Mouse (Mus musculus) kidney, embryonic 16.5 days (tissue): Measurements from ENCODE around the gene Kctd8. TPM values are rescaled to one million over a fixed set of nuclear protein-coding genes. Genes with fewer than 3 reads are reported as not detected.

Source experiments
- ATAC-seq: fragments of 200-750 bp; cut with Nextera tagmentation; 2 replicates; pipeline ENCODE4 v1.8.0; 2017; ENCODE audit warnings: moderate TSS enrichment; ENCODE audit not compliant: low FRiP score, low TSS enrichment
- H3K27ac ChIP-seq: fragments of 300-500 bp; sonication (generic); 2 replicates; pipeline ENCODE4 v1.5.1; 2014; ENCODE audit warnings: low read length
- H3K27me3 ChIP-seq: fragments of 300-500 bp; sonication (generic); 2 replicates; pipeline ENCODE4 v1.6.1; 2014; ENCODE audit warnings: low read length, control low read depth, mixed read lengths; ENCODE audit not compliant: insufficient read depth
- H3K36me3 ChIP-seq: fragments of 300-500 bp; sonication (generic); 2 replicates; pipeline ENCODE4 v1.6.1; 2014; ENCODE audit warnings: low read length, control low read depth, mixed read lengths; ENCODE audit not compliant: insufficient read depth
- H3K4me1 ChIP-seq: fragments of 300-500 bp; sonication (generic); 2 replicates; pipeline ENCODE4 v1.6.1; 2014; ENCODE audit warnings: low read length, control low read depth, mixed read lengths; ENCODE audit not compliant: insufficient read depth
- H3K4me2 ChIP-seq: fragments of 300-500 bp; sonication (generic); replicated peaks from 2 replicates; pipeline ENCODE4 v1.6.1; 2014; ENCODE audit warnings: low read depth, low read length
- H3K4me3 ChIP-seq: fragments of 300-500 bp; sonication (generic); 2 replicates; pipeline ENCODE4 v1.5.1; 2014; ENCODE audit warnings: mild to moderate bottlenecking, low read length
- H3K9ac ChIP-seq: fragments of 300-500 bp; sonication (generic); replicated peaks from 2 replicates; pipeline ENCODE4 v1.6.1; 2014; ENCODE audit warnings: low read length
- H3K9me3 ChIP-seq: fragments of 300-500 bp; sonication (generic); 2 replicates; pipeline ENCODE4 v1.6.1; 2016; ENCODE audit warnings: low read length, control low read depth
- WGBS: fragments of 180-500 bp; shearing (Covaris S2); extraction: QIAGEN DNeasy Blood & Tissue Kit; methylation state at CpG from one replicate; pipeline ENCODE4 v1.1.7; 2014; 5-methylcytosine and 5-hydroxymethylcytosine counted together
- microRNA-seq: library from miRNA; unstranded; fragments of <30 nt; microRNA quantifications from one replicate; pipeline ENCODE4, GENCODE M21; 2016
- polyA plus RNA-seq: library from polyadenylated mRNA; unstranded; fragments of >200 nt; fragmentation: Nextera tagmentation; extraction: Ambion mirVana; gene quantifications from 2 replicates; pipeline ENCODE4 v1.2.1, GENCODE M21; 2015

Kctd8 gene
- polyA plus RNA-seq, 1 experiment from 2014 or later: 0.52 TPM

DNA sequence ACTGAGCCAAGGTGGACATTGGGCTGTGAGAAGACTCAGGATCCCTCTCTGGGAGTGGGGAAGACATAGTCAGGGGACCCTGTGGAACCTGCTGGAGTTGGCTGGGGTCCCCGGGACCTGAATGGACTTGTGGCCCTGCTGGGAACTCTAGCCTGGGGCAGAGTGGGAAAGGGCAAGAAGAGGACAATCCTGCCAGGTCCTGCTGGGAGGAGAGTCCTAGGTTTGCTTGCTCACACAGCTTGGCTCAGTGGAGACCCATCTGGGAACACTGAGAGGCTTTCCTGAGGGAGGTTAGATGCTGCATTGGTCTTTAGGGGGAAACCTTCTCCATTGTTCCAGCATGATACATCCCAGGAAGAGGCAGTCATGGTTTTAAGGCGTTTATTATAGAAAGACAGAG, 133.8 kb downstream of the Kctd8 start:
- H3K36me3 ChIP-seq: no peaks in the 10 kb centered on the region
- H3K4me1 ChIP-seq: no peaks in the 10 kb centered on the region
- no peaks in the 10 kb centered on the region for H3K9me3 ChIP-seq
- no peaks in the 10 kb centered on the region for H3K27me3 ChIP-seq
- 76% methylated on average over 2 of the region's 2 CpGs for WGBS
- ATAC-seq: no peak
- H3K27ac ChIP-seq: no peak overlapping the region
- no peak overlapping the region for H3K4me2 ChIP-seq
- H3K9ac ChIP-seq: no peak overlapping the region
- no peak overlapping the region for H3K4me3 ChIP-seq

DNA sequence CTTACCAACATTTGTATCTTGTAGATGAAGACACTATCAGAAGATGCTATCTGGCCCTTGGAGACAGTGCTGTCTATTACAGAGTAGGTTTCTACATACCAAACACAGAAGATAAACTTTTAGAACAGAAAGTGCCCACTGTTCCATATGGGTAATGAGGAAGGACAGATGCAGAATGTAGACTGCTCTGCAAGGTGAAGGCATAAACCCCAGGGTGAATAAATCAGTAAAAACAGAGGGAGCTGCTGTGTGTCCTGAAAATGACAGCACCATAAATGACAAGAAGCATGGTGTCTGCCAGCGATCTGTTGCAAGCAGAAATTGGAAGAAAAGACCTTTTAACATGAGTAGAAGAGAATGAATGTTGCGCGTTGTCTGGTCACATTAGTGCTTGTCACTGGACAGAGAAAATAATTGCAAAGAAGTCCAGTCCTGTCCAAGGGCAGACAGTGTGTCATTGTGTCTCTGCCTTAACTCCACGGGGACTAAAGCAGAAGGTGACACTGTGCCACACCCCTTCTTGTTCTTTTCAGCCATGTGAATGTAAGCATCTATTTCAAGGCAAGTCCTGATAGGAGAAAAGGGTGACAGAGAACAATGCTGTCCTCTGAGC, 181.5 kb downstream of the Kctd8 start:
- WGBS: 77% methylated on average over 4 of the region's 4 CpGs
- no peak for ATAC-seq

DNA sequence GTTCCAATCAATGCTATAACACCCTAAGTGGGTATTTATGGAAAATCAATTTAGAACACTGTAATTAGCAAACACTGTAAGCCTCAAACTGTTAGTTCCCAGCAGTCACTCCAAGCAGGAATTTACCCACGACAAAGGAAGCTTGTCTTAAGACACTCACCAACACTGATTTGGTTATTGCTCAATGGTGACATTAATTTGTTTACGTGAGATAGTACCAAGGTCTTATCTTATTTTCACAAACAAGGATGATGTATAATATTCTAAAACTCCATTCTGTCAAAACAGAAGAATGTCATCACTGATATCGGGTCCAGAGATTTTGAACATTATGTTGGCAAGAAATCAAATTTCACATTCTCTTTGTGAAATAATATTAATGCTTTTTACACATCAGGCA, 185.0 kb downstream of the Kctd8 start:
- Histone ChIP-seq H3K4me2 (no peak overlapping the region), H3K36me3 (no peaks in the 10 kb centered on the region), H3K4me1 (no peaks in the 10 kb centered on the region), H3K9me3 (no peaks in the 10 kb centered on the region), H3K9ac (no peak overlapping the region), H3K4me3 (no peak overlapping the region), H3K27ac (no peak overlapping the region), H3K27me3 (no peaks in the 10 kb centered on the region)
- no peak for ATAC-seq
- WGBS: 82% methylated on average over 3 of the region's 3 CpGs

More for the DNA sequence above, 181.5 kb downstream of the Kctd8 start:
- no peak overlapping the region for H3K27ac ChIP-seq
- no peak overlapping the region for H3K9ac ChIP-seq
- no peak overlapping the region for H3K4me2 ChIP-seq
- H3K27me3 ChIP-seq: no peaks in the 10 kb centered on the region
- H3K4me1 ChIP-seq: no peaks in the 10 kb centered on the region
- no peaks in the 10 kb centered on the region for H3K9me3 ChIP-seq
- no peaks in the 10 kb centered on the region for H3K36me3 ChIP-seq
- H3K4me3 ChIP-seq: no peak overlapping the region

DNA sequence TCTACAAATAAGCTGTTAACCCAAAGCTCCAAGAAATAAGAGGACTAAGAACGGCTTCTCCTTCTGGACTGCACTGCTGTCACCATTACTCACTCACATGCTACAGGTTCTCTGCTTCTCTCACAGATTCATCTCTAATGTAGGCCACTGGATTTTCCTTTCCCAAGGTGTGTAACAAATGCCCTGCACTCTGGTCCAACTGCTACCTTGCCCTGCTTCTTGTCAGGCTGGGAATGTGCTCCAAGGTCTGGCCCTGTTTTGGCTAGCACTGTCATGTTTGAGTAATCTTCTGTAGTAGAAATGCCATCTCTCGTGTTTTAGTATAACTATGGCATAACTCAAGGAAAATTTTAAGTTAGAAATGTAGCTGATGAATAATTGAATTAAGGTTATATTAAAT, 195.7 kb downstream of the Kctd8 start:
- Histone ChIP-seq H3K4me1 (no peaks in the 10 kb centered on the region), H3K27ac (no peak overlapping the region), H3K4me3 (no peak overlapping the region), H3K4me2 (no peak overlapping the region), H3K36me3 (no peaks in the 10 kb centered on the region), H3K9ac (no peak overlapping the region), H3K27me3 (no peaks in the 10 kb centered on the region), H3K9me3 (no peaks in the 10 kb centered on the region)
- no peak for ATAC-seq
- 76% methylated on average over 2 of the region's 2 CpGs for WGBS

DNA sequence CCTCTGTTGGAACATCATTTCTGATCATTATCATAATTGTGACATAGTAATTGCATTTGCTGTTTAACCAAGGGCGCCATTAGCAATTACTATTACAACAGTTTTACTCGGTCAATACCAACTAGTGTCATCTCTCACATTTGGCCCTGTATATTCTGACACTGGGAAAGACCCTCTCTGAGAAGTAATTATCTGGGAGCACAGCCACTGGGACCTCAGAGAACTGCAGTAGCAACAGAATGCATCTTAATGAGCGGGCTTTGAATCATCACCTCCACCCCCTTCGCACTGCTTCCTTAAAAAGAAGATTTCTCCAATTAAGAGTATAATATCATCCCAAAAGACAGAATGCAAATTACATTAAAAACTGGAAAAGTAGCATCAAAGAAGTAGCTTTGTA, 200.4 kb downstream of the Kctd8 start:
- H3K9me3 ChIP-seq: no peaks in the 10 kb centered on the region
- no peak overlapping the region for H3K9ac ChIP-seq
- no peaks in the 10 kb centered on the region for H3K4me1 ChIP-seq
- H3K4me2 ChIP-seq: no peak overlapping the region
- no peak overlapping the region for H3K27ac ChIP-seq
- no peak overlapping the region for H3K4me3 ChIP-seq
- H3K27me3 ChIP-seq: no peaks in the 10 kb centered on the region
- ATAC-seq: no peak
- no peaks in the 10 kb centered on the region for H3K36me3 ChIP-seq
- WGBS: 87% methylated on average over 4 of the region's 4 CpGs

DNA sequence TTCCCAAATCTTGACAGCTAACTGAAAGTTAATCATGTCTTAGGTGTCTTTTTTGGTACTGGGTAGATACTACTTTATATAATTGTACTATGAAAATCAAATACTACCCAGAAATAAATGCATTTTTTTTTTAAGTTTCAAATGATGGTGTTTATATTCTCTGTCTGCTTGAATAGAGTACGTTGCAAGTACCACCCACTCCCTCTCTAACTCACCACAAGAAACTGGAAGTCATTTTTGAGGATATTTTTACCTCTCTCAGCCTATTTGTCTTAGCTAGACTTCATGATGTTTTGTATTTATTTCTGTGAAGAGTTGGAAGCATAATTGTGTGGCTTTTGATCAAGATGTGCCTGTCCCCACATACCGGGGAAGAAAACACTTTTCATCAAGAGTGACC, 232.8 kb downstream of the Kctd8 start:
- Histone ChIP-seq H3K4me3 (no peak overlapping the region), H3K27me3 (no peaks in the 10 kb centered on the region), H3K27ac (no peak overlapping the region), H3K36me3 (no peaks in the 10 kb centered on the region), H3K9me3 (no peaks in the 10 kb centered on the region), H3K4me1 (no peaks in the 10 kb centered on the region), H3K9ac (no peak overlapping the region), H3K4me2 (no peak overlapping the region)
- 84% methylated on average over 2 of the region's 2 CpGs for WGBS
- no peak for ATAC-seq

DNA sequence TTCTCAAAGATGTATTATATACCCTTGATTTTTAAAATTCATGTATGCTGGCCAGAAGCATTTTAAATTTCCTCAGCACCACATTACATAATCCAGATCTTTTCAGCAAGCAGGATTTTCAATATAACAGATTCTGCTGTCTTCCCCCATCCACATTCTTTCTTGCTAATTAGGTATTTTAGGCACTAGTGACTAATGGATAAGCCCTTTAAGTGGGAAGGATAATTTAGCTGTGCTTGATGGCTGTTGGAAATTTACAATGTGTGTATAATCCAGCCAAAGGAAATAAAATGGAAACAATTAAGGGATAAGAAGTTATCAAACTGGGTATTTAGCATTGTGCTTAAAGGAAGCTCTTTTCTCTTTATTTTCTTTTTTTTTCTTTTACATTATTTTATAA, 252.6 kb downstream of the Kctd8 start:
- no peak overlapping the region for H3K4me2 ChIP-seq
- no peaks in the 10 kb centered on the region for H3K27me3 ChIP-seq
- no peak overlapping the region for H3K4me3 ChIP-seq
- no peaks in the 10 kb centered on the region for H3K36me3 ChIP-seq
- H3K9me3 ChIP-seq: no peaks in the 10 kb centered on the region
- ATAC-seq: no peak
- H3K9ac ChIP-seq: no peak overlapping the region
- no peaks in the 10 kb centered on the region for H3K4me1 ChIP-seq
- H3K27ac ChIP-seq: no peak overlapping the region

Small RNAs within 50 kb of the gene (microRNA-seq; reads per million reads assigned to microRNA genes)
- not detected for gene Gm24368

Other genes starting within 250 kb of the Kctd8 start
- 0.53 TPM in 1 of 2 replicates, not detected in the other for gene Yipf7, start 201.0 kb upstream of the Kctd8 start, polyA plus RNA-seq
- 42.1 and 50.8 TPM in 2 replicates for gene Guf1, start 215.2 kb upstream of the Kctd8 start, polyA plus RNA-seq